Mouse (Mus musculus): ENCODE data around the gene Hmox2. TPM values are rescaled to one million over a fixed set of nuclear protein-coding genes. Genes with fewer than 3 reads are reported as not detected.

Hmox2 gene
- polyA plus RNA-seq, 1 experiment = 42.6 TPM

DNA sequence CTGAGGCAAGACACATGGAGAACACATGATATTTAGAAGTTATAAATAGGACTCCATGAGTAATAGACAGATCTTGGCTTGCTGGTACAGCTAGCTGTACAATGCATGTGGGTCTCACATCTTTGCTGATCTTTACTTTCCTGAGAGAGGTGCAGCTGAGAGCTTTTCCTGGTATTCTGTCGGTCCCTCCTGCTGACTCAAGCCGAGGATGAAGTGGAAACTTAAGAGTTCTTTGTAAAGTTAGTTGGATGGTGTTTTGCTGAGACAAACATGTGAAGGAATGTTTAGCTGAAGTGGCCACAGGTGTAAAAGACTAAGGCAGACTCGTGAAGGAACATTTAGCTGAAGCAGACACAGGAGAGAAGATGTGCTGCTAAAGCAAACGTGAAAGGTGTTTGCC, 70.5 kb downstream of the Hmox2 start:
- no peak for TF ChIP-seq MAX (IDR thresholded peaks at IDR 0.05)
- TF ChIP-seq CTCF (IDR thresholded peaks at IDR 0.05; ENCODE audit: control insufficient read depth, insufficient read depth, insufficient read length) = no peak
- no peak for TF ChIP-seq MYOG (IDR thresholded peaks at IDR 0.05; ENCODE audit: control insufficient read depth, extremely low read depth, insufficient read length)
- TF ChIP-seq FOSL1 (IDR thresholded peaks at IDR 0.05; ENCODE audit: insufficient read depth, low read length, poor library complexity, severe bottlenecking) = no peak
- no peak for TF ChIP-seq MYOD1 (IDR thresholded peaks at IDR 0.05; ENCODE audit: control insufficient read depth, insufficient read length, low read depth)
- Histone ChIP-seq H3K79me3 (ENCODE audit: low read depth) (no peaks in the 10 kb centered on the region), H3K27me3 (ENCODE audit: control insufficient read depth, insufficient read depth, insufficient read length) (no peaks in the 10 kb centered on the region), H3K4me3 (ENCODE audit: insufficient read depth, poor library complexity, severe bottlenecking) (no peak overlapping the region), H3K79me2 (ENCODE audit: control insufficient read depth, insufficient read depth) (no peaks in the 10 kb centered on the region), H3K36me3 (ENCODE audit: control insufficient read depth, insufficient read depth) (no peaks in the 10 kb centered on the region), H3ac (ENCODE audit: control insufficient read depth, insufficient read length, low read depth) (no peak overlapping the region)

Other genes with a start within 250 kb of the Hmox2 start
- gene Srl, start 184.5 kb upstream of the Hmox2 start, polyA plus RNA-seq (2012; fragmentation: generic; extraction: Trizol) = 11.4 TPM
- 19.0 TPM for gene Tfap4, start 166.5 kb upstream of the Hmox2 start, polyA plus RNA-seq (2012; fragmentation: generic; extraction: Trizol)
- 23.6 TPM for gene Glis2, start 131.6 kb upstream of the Hmox2 start, polyA plus RNA-seq (2012; fragmentation: generic; extraction: Trizol)
- 94.8 TPM for gene Pam16, start 101.4 kb upstream of the Hmox2 start, polyA plus RNA-seq (2012; fragmentation: generic; extraction: Trizol)
- gene Vasn, start 86.4 kb upstream of the Hmox2 start, polyA plus RNA-seq (2012; fragmentation: generic; extraction: Trizol) = 49.6 TPM
- 33.0 TPM for gene Dnaja3, start 86.4 kb upstream of the Hmox2 start, polyA plus RNA-seq (2012; fragmentation: generic; extraction: Trizol)
- gene Coro7, start 46.6 kb upstream of the Hmox2 start, polyA plus RNA-seq (2012; fragmentation: generic; extraction: Trizol) = 6.0 TPM
- 45.1 TPM for gene Nmral1, start 7.0 kb upstream of the Hmox2 start, polyA plus RNA-seq (2012; fragmentation: generic; extraction: Trizol)
- 22.0 TPM for gene Cdip1, start 63.9 kb downstream of the Hmox2 start, polyA plus RNA-seq (2012; fragmentation: generic; extraction: Trizol)
- gene 4930562C15Rik, start 109.1 kb downstream of the Hmox2 start, polyA plus RNA-seq (2012; fragmentation: generic; extraction: Trizol) = 0.14 TPM
- gene Ubald1, start 154.0 kb downstream of the Hmox2 start, polyA plus RNA-seq (2012; fragmentation: generic; extraction: Trizol) = 63.2 TPM
- gene Mgrn1, start 159.9 kb downstream of the Hmox2 start, polyA plus RNA-seq (2012; fragmentation: generic; extraction: Trizol) = 50.3 TPM
- gene Nudt16l1, start 212.4 kb downstream of the Hmox2 start, polyA plus RNA-seq (2012; fragmentation: generic; extraction: Trizol) = 59.6 TPM
- gene Anks3, start 237.8 kb downstream of the Hmox2 start, polyA plus RNA-seq (2012; fragmentation: generic; extraction: Trizol) = 20.9 TPM